ENCODE assay signal across 8 mouse cellular contexts in genomic region chr10:7333077-7333747, GRCm38 (mm10).
DNase-seq lines count a peak whose midpoint lies in the region; ATAC-seq and TF ChIP-seq lines count a peak whose summit lies in the region.

No protein-coding gene starts in this region.

- no peak for TF ChIP-seq POLR2A in bone marrow macrophage, adult 2 months (IDR thresholded peaks at IDR 0.05; ENCODE audit: borderline replicate concordance, low read depth, low read length)

- ATAC-seq in CD4-positive, CD25-positive, alpha-beta regulatory T cell, adult 4 months: peak; percentile 63
- ATAC-seq in embryonic facial prominence, embryonic 15.5 days (ENCODE audit: insufficient number of reproducible peaks, low FRiP score, low TSS enrichment, low read depth): peak; percentile 47; the same call in 1 of the 2 replicates
- ATAC-seq in heart, embryonic 11.5 days (replicated peaks; ENCODE audit: insufficient number of reproducible peaks, low FRiP score, low TSS enrichment): peak; percentile 55
- ATAC-seq in kidney, postnatal 0 days (replicated peaks; ENCODE audit: low FRiP score, low read depth): peak; percentile 77
- ATAC-seq in limb, embryonic 15.5 days (ENCODE audit: insufficient number of reproducible peaks, low FRiP score, low TSS enrichment, low read depth): 0 out of 2 replicates have a peak, but pooled peaks have one; percentile 65
- peak; percentile 84 for ATAC-seq in neural tube, embryonic 11.5 days (ENCODE audit: insufficient read depth, low FRiP score, low TSS enrichment)
- peak; percentile 64 for ATAC-seq in stomach, postnatal 0 days (ENCODE audit: low FRiP score, low TSS enrichment)

- peak; percentile 95 for DNase-seq in kidney, postnatal 0 days (ENCODE audit: low spot score)
- peak; percentile 85 for DNase-seq in neural tube, embryonic 11.5 days (ENCODE audit: low spot score)
- peak; percentile 79 for DNase-seq in stomach, postnatal 0 days (ENCODE audit: low spot score)

- H3K4me1 ChIP-seq in bone marrow macrophage, adult 2 months (ENCODE audit: control insufficient read depth, insufficient read depth, low read length): no peaks in the 10 kb centered on the region
- no peaks in the 10 kb centered on the region for H3K4me1 ChIP-seq in embryonic facial prominence, embryonic 15.5 days
- H3K4me1 ChIP-seq in heart, embryonic 11.5 days (ENCODE audit: control insufficient read depth, insufficient read depth, low read length): no peaks in the 10 kb centered on the region
- no peaks in the 10 kb centered on the region for H3K4me1 ChIP-seq in kidney, postnatal 0 days (replicated peaks; ENCODE audit: insufficient read depth, low read length)
- no peaks in the 10 kb centered on the region for H3K4me1 ChIP-seq in limb, embryonic 15.5 days
- no peaks in the 10 kb centered on the region for H3K4me1 ChIP-seq in neural tube, embryonic 11.5 days (ENCODE audit: control insufficient read depth, insufficient read depth, low read length)
- H3K4me1 ChIP-seq in stomach, postnatal 0 days (replicated peaks; ENCODE audit: control insufficient read depth, insufficient read depth): no peaks in the 10 kb centered on the region

- peak; percentile 57 for TF ChIP-seq CTCF in bone marrow macrophage, adult 2 months (IDR thresholded peaks at IDR 0.05; ENCODE audit: low read depth, low read length)
- TF ChIP-seq CTCF in kidney, postnatal 0 days (IDR thresholded peaks at IDR 0.05; ENCODE audit: low read depth): peak; percentile 100
- peak; percentile 93 for TF ChIP-seq CTCF in stomach, postnatal 0 days (IDR thresholded peaks at IDR 0.05; ENCODE audit: low read depth)

- no peak overlapping the region for H3K4me3 ChIP-seq in bone marrow macrophage, adult 2 months (ENCODE audit: insufficient read depth, low read length)
- no peak overlapping the region for H3K4me3 ChIP-seq in embryonic facial prominence, embryonic 15.5 days (replicated peaks)
- no peak overlapping the region for H3K4me3 ChIP-seq in heart, embryonic 11.5 days (ENCODE audit: low read depth, low read length)
- no peak overlapping the region for H3K4me3 ChIP-seq in kidney, postnatal 0 days (replicated peaks; ENCODE audit: low read depth, low read length)
- H3K4me3 ChIP-seq in limb, embryonic 15.5 days: no peak overlapping the region
- no peak overlapping the region for H3K4me3 ChIP-seq in neural tube, embryonic 11.5 days (ENCODE audit: low read depth, low read length)
- H3K4me3 ChIP-seq in stomach, postnatal 0 days (ENCODE audit: low read depth, low read length): no peak overlapping the region

- no peaks in the 10 kb centered on the region for H3K9me3 ChIP-seq in embryonic facial prominence, embryonic 15.5 days (replicated peaks)
- no peaks in the 10 kb centered on the region for H3K9me3 ChIP-seq in heart, embryonic 11.5 days (replicated peaks; ENCODE audit: control insufficient read depth, low read length)
- no peaks in the 10 kb centered on the region for H3K9me3 ChIP-seq in kidney, postnatal 0 days (replicated peaks; ENCODE audit: low read length)
- H3K9me3 ChIP-seq in limb, embryonic 15.5 days: no peaks in the 10 kb centered on the region
- no peaks in the 10 kb centered on the region for H3K9me3 ChIP-seq in neural tube, embryonic 11.5 days (ENCODE audit: control insufficient read depth, low read length)
- no peaks in the 10 kb centered on the region for H3K9me3 ChIP-seq in stomach, postnatal 0 days (ENCODE audit: control insufficient read depth, low read length)

- TF ChIP-seq EP300 in stomach, postnatal 0 days (optimal IDR thresholded peaks at IDR 0.05): no peak

- no peak overlapping the region for H3K27ac ChIP-seq in bone marrow macrophage, adult 2 months (ENCODE audit: insufficient read depth, low read depth, low read length)
- no peak overlapping the region for H3K27ac ChIP-seq in embryonic facial prominence, embryonic 15.5 days (replicated peaks)
- H3K27ac ChIP-seq in heart, embryonic 11.5 days (ENCODE audit: low read depth, low read length): no peak overlapping the region
- no peak overlapping the region for H3K27ac ChIP-seq in kidney, postnatal 0 days
- H3K27ac ChIP-seq in limb, embryonic 15.5 days: no peak overlapping the region
- no peak overlapping the region for H3K27ac ChIP-seq in neural tube, embryonic 11.5 days (ENCODE audit: low read depth, low read length)
- H3K27ac ChIP-seq in stomach, postnatal 0 days (replicated peaks): no peak overlapping the region

- H3K4me2 ChIP-seq in embryonic facial prominence, embryonic 15.5 days (replicated peaks): no peak overlapping the region
- no peak overlapping the region for H3K4me2 ChIP-seq in heart, embryonic 11.5 days
- H3K4me2 ChIP-seq in kidney, postnatal 0 days (ENCODE audit: low read length): no peak overlapping the region
- H3K4me2 ChIP-seq in limb, embryonic 15.5 days: no peak overlapping the region
- no peak overlapping the region for H3K4me2 ChIP-seq in neural tube, embryonic 11.5 days (ENCODE audit: low read depth)
- no peak overlapping the region for H3K4me2 ChIP-seq in stomach, postnatal 0 days (replicated peaks; ENCODE audit: low read depth)

- no peaks in the 10 kb centered on the region for H3K36me3 ChIP-seq in embryonic facial prominence, embryonic 15.5 days
- no peaks in the 10 kb centered on the region for H3K36me3 ChIP-seq in heart, embryonic 11.5 days (ENCODE audit: control insufficient read depth, insufficient read depth, low read length)
- H3K36me3 ChIP-seq in kidney, postnatal 0 days (ENCODE audit: insufficient read depth, low read length): no peaks in the 10 kb centered on the region
- H3K36me3 ChIP-seq in limb, embryonic 15.5 days: no peaks in the 10 kb centered on the region
- H3K36me3 ChIP-seq in neural tube, embryonic 11.5 days (ENCODE audit: control insufficient read depth, insufficient read depth, low read length): no peaks in the 10 kb centered on the region
- H3K36me3 ChIP-seq in stomach, postnatal 0 days (ENCODE audit: control insufficient read depth, insufficient read depth, low read length): no peaks in the 10 kb centered on the region

- H3K27me3 ChIP-seq in embryonic facial prominence, embryonic 15.5 days: no peaks in the 10 kb centered on the region
- H3K27me3 ChIP-seq in heart, embryonic 11.5 days (ENCODE audit: control insufficient read depth, insufficient read depth, low read length): no peaks in the 10 kb centered on the region
- H3K27me3 ChIP-seq in kidney, postnatal 0 days (ENCODE audit: insufficient read depth, low read length): no peaks in the 10 kb centered on the region
- no peaks in the 10 kb centered on the region for H3K27me3 ChIP-seq in limb, embryonic 15.5 days
- no peaks in the 10 kb centered on the region for H3K27me3 ChIP-seq in neural tube, embryonic 11.5 days (ENCODE audit: control insufficient read depth, insufficient read depth, low read length)
- H3K27me3 ChIP-seq in stomach, postnatal 0 days (ENCODE audit: control insufficient read depth, insufficient read depth, low read length): no peaks in the 10 kb centered on the region

- H3K9ac ChIP-seq in embryonic facial prominence, embryonic 15.5 days: no peak overlapping the region
- no peak overlapping the region for H3K9ac ChIP-seq in heart, embryonic 11.5 days (ENCODE audit: low read depth, low read length)
- H3K9ac ChIP-seq in kidney, postnatal 0 days (ENCODE audit: low read depth, low read length): no peak overlapping the region
- H3K9ac ChIP-seq in limb, embryonic 15.5 days: no peak overlapping the region
- H3K9ac ChIP-seq in neural tube, embryonic 11.5 days (ENCODE audit: low read length): no peak overlapping the region
- no peak overlapping the region for H3K9ac ChIP-seq in stomach, postnatal 0 days (ENCODE audit: low read length)

- 46% methylated on average over 11 of the region's 11 CpGs for WGBS in embryonic facial prominence, embryonic 15.5 days
- 38% methylated on average over 11 of the region's 11 CpGs for whole genome bisulfite sequencing in heart, embryonic 11.5 days (ENCODE audit: insufficient replicate concordance)
- WGBS in kidney, postnatal 0 days: 42% methylated on average over 11 of the region's 11 CpGs
- whole genome bisulfite sequencing in limb, embryonic 15.5 days: 37% methylated on average over 11 of the region's 11 CpGs
- 42% methylated on average over 11 of the region's 11 CpGs for WGBS in neural tube, embryonic 11.5 days
- WGBS in stomach, postnatal 0 days: 39% methylated on average over 11 of the region's 11 CpGs
